Mouse (Mus musculus): ENCODE measurements around the gene Spop. TPM values are rescaled to one million over a fixed set of nuclear protein-coding genes. Genes with fewer than 3 reads are reported as not detected.

Gene Spop
- polyA plus RNA-seq, 1 experiment from 2014 or later: 126 TPM

DNA sequence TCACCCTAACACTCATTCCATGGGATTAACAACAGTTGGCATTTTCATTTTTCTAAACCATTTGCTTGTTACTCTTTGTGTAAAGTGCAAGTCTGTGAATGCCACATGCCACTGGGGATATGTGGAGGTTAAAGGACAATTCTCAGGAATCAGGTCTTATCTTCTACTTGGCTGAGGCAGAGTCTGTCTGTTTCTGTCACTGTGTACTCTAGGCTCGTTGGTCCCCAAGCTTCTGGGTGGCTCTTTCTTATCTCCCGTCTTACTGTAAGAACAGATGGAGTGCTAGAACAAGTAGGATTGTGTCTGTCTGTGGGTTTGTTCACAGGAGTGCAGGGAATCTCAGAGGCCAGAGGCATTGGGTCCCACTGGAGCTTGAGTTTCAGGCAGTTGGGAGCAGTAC is 17.5 kb downstream of the Spop start:
- H3K4me2 ChIP-seq: no peak overlapping the region

DNA sequence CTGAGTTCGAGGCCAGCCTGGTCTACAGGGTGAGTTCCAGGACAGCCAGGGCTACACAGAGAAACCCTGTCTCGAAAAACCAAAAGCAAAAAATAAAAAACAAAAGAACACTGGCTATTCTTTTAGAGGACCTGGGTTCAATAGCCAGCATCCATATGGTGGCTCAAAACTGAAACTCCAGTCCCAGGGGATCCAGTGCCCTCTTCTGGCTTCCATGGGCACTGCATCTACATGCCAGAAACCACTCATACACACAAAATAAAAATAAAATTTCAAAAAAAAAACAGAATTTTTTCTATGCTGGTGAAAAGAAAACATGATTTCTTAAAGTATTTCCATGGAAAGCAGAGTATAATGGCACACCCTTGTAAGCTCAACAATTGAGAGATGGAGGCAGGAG is 18.3 kb downstream of the Spop start:
- H3K9ac ChIP-seq: no peak overlapping the region
- no peak for ATAC-seq (replicated peaks; ENCODE audit: insufficient number of reproducible peaks, insufficient read depth, low FRiP score, low read depth)
- 94% methylated on average over 2 of the region's 2 CpGs for WGBS
- no peak overlapping the region for H3K27ac ChIP-seq
- no peaks in the 10 kb centered on the region for H3K27me3 ChIP-seq
- peaks cover 24% of the 10 kb centered on the region for H3K4me1 ChIP-seq (replicated peaks)
- H3K4me3 ChIP-seq: no peak overlapping the region
- no peaks in the 10 kb centered on the region for H3K9me3 ChIP-seq (replicated peaks)
- no peaks in the 10 kb centered on the region for H3K36me3 ChIP-seq
- no peak overlapping the region for H3K4me2 ChIP-seq

More for the DNA sequence above, 17.5 kb downstream of the Spop start:
- Histone ChIP-seq H3K9me3 (replicated peaks) (no peaks in the 10 kb centered on the region), H3K27ac (no peak overlapping the region), H3K4me3 (no peak overlapping the region), H3K4me1 (replicated peaks) (peaks cover 24% of the 10 kb centered on the region), H3K9ac (no peak overlapping the region), H3K27me3 (no peaks in the 10 kb centered on the region), H3K36me3 (no peaks in the 10 kb centered on the region)
- no peak for ATAC-seq (replicated peaks; ENCODE audit: insufficient number of reproducible peaks, insufficient read depth, low FRiP score, low read depth)
- 14% methylated on average over 2 of the region's 2 CpGs for WGBS

DNA sequence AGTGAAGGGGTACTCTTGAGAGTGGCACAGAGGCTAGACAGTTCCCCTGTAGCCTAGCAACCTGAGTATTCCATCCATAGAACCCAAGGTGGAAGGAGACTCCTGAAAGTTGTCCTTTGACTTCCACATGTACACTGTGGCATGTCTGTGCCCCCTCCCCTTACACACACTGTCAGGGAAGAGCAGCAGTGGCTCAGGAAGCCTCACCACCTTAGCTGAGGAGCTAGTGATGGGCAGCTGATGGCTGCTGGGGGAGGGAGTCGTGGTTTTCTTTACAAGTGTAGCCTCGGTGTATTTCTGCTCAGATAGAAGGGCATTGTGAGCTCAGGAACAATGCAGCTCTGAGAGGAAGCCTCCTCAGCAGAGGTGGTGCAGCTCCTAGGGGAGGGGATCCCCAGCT is 31.5 kb downstream of the Spop start:
- no peaks in the 10 kb centered on the region for H3K9me3 ChIP-seq (replicated peaks)
- H3K4me1 ChIP-seq (replicated peaks): peaks cover 8% of the 10 kb centered on the region
- H3K27ac ChIP-seq: no peak overlapping the region
- WGBS: 24% methylated on average over 2 of the region's 2 CpGs
- H3K9ac ChIP-seq: no peak overlapping the region
- no peak overlapping the region for H3K4me2 ChIP-seq
- no peaks in the 10 kb centered on the region for H3K27me3 ChIP-seq
- no peaks in the 10 kb centered on the region; the same call in 1 of the 2 replicates for H3K36me3 ChIP-seq
- H3K4me3 ChIP-seq: no peak overlapping the region
- ATAC-seq (replicated peaks; ENCODE audit: insufficient number of reproducible peaks, insufficient read depth, low FRiP score, low read depth): no peak

DNA sequence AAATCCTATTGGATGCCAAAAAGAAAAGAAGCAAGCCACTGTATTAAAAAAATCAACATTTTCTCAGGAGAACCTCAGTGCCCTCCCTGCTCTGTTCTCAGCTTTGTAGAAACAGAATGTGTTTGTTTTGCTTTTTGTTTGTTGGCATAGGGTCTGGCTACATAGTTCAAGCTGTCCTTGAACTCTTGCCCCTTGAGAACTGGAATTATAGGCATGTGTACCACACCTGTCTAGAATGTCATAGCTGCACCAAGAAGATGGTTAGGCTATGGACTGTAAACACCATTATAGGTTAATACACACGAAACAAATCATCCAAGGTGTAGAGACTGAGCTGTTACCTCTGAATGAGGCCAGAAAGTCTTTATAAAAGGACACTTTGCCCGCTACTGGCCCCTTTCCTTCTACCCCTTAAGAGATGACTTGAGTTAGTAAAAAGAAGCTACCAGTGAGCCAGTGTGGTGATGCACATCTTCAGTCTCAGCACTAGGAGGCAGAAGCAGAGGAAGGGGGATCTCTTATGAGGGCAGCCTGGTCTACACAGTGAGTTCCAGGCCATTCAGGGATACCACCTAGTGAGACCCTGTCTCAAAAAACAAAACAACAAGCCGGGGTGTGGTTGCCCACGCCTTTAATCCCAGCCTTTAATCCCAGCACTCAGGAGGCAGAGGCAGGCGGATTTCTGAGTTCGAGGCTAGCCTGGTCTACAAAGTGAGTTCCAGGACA is 32.9 kb downstream of the Spop start:
- H3K9me3 ChIP-seq (replicated peaks): no peaks in the 10 kb centered on the region
- H3K4me3 ChIP-seq: no peak overlapping the region
- H3K27ac ChIP-seq: no peak overlapping the region
- ATAC-seq (replicated peaks; ENCODE audit: insufficient number of reproducible peaks, insufficient read depth, low FRiP score, low read depth): no peak
- H3K4me2 ChIP-seq: no peak overlapping the region
- 95% methylated on average over 6 of the region's 6 CpGs for WGBS
- H3K9ac ChIP-seq: no peak overlapping the region
- H3K4me1 ChIP-seq (replicated peaks): peaks cover 8% of the 10 kb centered on the region
- H3K36me3 ChIP-seq: peaks cover 5% of the 10 kb centered on the region; the same call in 1 of the 2 replicates
- no peaks in the 10 kb centered on the region for H3K27me3 ChIP-seq

DNA sequence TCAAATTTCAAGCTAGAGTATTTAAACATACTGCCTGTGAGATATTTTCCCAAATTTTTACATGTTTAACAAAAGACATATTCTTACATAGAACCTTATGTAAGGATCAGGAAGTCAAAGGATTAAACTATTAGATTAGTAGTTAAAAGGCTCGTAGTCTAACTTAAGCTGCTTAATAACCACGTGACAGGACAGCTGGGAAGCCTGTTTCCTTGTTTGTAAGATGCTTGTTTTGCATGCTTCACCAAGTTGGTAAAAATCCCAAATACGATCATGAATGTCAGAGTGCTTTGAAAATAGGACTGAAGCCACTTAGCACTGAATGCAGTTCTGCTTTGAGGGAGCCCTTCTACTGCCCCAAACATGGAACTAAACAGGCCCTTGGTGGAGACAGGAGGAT is 34.5 kb downstream of the Spop start:
- peaks cover 5% of the 10 kb centered on the region; the same call in 1 of the 2 replicates for H3K36me3 ChIP-seq
- 84% methylated on average over 3 of the region's 3 CpGs for WGBS
- H3K4me2 ChIP-seq: no peak overlapping the region
- no peaks in the 10 kb centered on the region for H3K27me3 ChIP-seq
- no peak for ATAC-seq (replicated peaks; ENCODE audit: insufficient number of reproducible peaks, insufficient read depth, low FRiP score, low read depth)
- no peak overlapping the region for H3K4me3 ChIP-seq
- H3K9me3 ChIP-seq (replicated peaks): no peaks in the 10 kb centered on the region
- H3K27ac ChIP-seq: no peak overlapping the region
- no peak overlapping the region for H3K9ac ChIP-seq
- peaks cover 8% of the 10 kb centered on the region for H3K4me1 ChIP-seq (replicated peaks)

DNA sequence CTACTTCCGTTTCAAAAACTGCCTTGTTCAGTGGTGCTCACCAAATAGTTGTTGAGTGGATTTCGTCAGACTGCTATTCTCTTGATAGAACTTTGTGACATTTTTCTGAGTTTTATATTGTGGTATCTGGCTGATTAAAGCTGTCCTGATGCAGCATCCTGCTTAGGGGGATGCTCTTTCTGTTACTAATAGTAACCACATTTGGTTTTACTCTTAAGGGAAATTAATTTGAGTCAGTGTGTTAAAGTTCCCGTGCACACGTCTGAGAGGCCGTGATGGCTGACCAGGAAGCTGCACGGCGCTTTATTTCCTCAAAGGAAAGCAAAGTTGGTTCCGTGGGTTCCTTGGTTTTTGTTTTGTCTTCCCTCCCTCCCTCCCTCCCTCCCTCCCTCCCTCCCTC is 41.5 kb downstream of the Spop start:
- Histone ChIP-seq H3K27ac (no peak overlapping the region), H3K4me1 (replicated peaks) (0 out of 2 replicates have a peak, but pooled peaks cover 2% of the 10 kb centered on the region), H3K36me3 (peaks cover 8% of the 10 kb centered on the region; the same call in 1 of the 2 replicates), H3K27me3 (no peaks in the 10 kb centered on the region), H3K9ac (no peak overlapping the region), H3K4me2 (no peak overlapping the region), H3K4me3 (no peak overlapping the region), H3K9me3 (replicated peaks) (no peaks in the 10 kb centered on the region)
- no peak for ATAC-seq (replicated peaks; ENCODE audit: insufficient number of reproducible peaks, insufficient read depth, low FRiP score, low read depth)
- 78% methylated on average over 8 of the region's 8 CpGs for WGBS

DNA sequence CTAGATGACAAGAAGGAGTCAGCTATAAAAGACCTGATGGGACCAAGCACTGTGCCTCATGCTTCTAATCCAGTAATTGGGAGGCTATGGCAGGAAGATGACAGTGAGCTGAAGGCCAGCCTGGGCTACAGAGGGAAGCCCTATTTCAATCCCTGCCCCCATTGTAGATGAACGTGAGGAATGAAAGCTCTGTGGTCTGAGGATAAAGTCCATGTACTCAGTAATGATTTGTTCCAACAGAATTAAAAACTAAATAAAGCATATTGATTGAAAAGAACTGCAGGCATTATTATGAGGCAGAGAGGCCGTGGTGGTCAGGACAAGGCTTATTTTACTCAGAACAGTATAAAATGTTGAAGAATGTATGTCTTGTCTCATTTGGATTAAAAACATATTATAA is 47.0 kb downstream of the Spop start:
- no peak overlapping the region for H3K4me2 ChIP-seq
- H3K4me1 ChIP-seq (replicated peaks): 0 out of 2 replicates have a peak, but pooled peaks cover 2% of the 10 kb centered on the region
- no peaks in the 10 kb centered on the region for H3K27me3 ChIP-seq
- 93% methylated on average over 2 of the region's 2 CpGs for WGBS
- H3K9ac ChIP-seq: no peak overlapping the region
- no peaks in the 10 kb centered on the region; the same call in 1 of the 2 replicates for H3K36me3 ChIP-seq
- no peak overlapping the region for H3K27ac ChIP-seq
- no peak for ATAC-seq (replicated peaks; ENCODE audit: insufficient number of reproducible peaks, insufficient read depth, low FRiP score, low read depth)
- no peak overlapping the region for H3K4me3 ChIP-seq
- H3K9me3 ChIP-seq (replicated peaks): no peaks in the 10 kb centered on the region

DNA sequence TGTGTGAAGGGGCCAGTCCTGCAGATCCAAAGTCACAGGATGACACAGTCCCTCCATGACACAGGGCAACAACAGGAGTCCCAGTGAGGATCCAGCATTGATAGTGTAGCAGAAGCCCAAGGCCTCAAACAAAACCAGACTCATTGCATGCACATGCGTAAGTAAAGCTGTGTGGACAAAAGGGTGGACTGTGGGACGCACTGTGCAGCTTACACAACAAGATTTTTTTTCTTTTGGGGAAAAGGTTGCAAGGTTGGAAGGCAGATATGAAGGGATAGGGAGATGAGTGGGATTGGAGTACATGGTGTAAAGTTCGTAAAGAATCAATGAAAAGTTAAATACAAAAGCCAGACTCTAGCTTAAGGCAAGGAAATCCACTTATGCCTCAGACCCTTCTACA is 48.3 kb downstream of the Spop start:
- no peaks in the 10 kb centered on the region for H3K9me3 ChIP-seq (replicated peaks)
- WGBS: 94% methylated on average over 3 of the region's 3 CpGs
- H3K27ac ChIP-seq: no peak overlapping the region
- H3K4me1 ChIP-seq (replicated peaks): 0 out of 2 replicates have a peak, but pooled peaks cover 2% of the 10 kb centered on the region
- peaks cover 1% of the 10 kb centered on the region; the same call in 1 of the 2 replicates for H3K36me3 ChIP-seq
- no peak overlapping the region for H3K4me2 ChIP-seq
- no peak for ATAC-seq (replicated peaks; ENCODE audit: insufficient number of reproducible peaks, insufficient read depth, low FRiP score, low read depth)
- no peak overlapping the region for H3K4me3 ChIP-seq
- no peaks in the 10 kb centered on the region for H3K27me3 ChIP-seq
- H3K9ac ChIP-seq: no peak overlapping the region

DNA sequence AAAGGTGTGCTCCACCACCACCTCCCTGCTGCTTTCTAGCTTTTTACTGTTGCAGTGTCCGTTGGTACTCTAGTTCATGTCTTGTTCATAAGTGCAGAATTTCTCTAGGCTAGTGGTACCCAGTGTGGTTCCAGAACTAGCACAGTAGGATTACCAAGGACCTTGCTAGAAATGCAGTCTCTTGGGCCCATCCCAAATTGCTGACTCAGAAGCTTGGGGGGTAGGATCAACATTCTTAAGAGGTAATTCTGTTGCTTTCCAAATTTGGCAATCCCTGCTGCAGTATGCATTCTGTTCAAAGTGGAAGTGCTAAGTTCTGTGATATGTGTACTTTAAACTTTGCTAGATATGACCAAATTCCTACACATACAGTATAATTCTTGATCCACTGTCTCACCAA is 53.9 kb downstream of the Spop start:
- Histone ChIP-seq H3K4me2 (no peak overlapping the region), H3K27ac (no peak overlapping the region), H3K9ac (no peak overlapping the region), H3K36me3 (peaks cover 21% of the 10 kb centered on the region; the same call in 1 of the 2 replicates), H3K27me3 (no peaks in the 10 kb centered on the region), H3K4me1 (replicated peaks) (peaks cover 3% of the 10 kb centered on the region), H3K9me3 (replicated peaks) (no peaks in the 10 kb centered on the region), H3K4me3 (no peak overlapping the region)
- WGBS: 85% methylated on average over 1 of the region's 1 CpGs
- no peak for ATAC-seq (replicated peaks; ENCODE audit: insufficient number of reproducible peaks, insufficient read depth, low FRiP score, low read depth)

DNA sequence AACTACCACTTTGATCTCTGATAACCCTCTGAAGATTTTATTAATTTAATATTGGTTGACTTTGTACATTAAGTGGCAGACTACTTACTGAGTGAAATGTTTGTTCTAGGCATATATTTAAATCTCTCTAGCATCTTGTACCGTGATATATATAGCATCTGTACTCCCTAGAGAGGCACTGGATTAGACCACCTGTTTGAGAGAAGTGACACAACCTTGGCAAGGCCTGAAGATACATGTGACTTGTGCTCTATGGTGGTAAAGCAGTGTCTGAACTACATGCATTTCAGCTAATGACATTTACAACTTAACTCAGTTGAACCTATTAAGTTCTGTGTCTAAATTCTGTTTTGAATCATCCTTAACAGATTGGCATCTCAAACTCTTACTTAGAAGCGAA is 59.1 kb downstream of the Spop start:
- H3K4me2 ChIP-seq: no peak overlapping the region
- no peak overlapping the region for H3K4me3 ChIP-seq
- 65% methylated on average over 2 of the region's 2 CpGs for WGBS
- H3K4me1 ChIP-seq (replicated peaks): peaks cover 3% of the 10 kb centered on the region
- no peaks in the 10 kb centered on the region for H3K9me3 ChIP-seq (replicated peaks)
- H3K27ac ChIP-seq: no peak overlapping the region
- no peak overlapping the region for H3K9ac ChIP-seq
- H3K27me3 ChIP-seq: no peaks in the 10 kb centered on the region
- ATAC-seq (replicated peaks; ENCODE audit: insufficient number of reproducible peaks, insufficient read depth, low FRiP score, low read depth): no peak; the same call in 1 of the 2 replicates
- H3K36me3 ChIP-seq: peaks cover 34% of the 10 kb centered on the region

DNA sequence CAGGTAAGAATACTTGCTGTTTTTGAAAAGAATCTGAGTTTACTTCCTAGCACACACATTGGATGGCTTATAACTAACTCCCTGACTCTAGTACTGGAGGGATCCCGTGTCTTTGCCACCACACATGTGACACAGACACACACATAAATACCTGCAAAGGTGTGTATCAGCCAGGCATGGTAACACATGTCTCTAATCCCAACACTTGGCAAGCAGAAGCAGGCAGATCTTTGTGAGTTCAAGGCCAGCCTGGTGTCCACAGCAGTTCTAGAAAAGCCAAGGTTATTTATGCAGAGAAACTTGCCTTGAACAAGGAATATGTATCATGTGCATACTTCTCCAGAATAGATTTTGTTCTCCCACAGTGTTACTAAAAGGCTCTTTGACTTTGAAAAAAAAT is 59.6 kb downstream of the Spop start:
- ATAC-seq (replicated peaks; ENCODE audit: insufficient number of reproducible peaks, insufficient read depth, low FRiP score, low read depth): no peak
- Histone ChIP-seq H3K4me3 (no peak overlapping the region), H3K4me2 (no peak overlapping the region), H3K36me3 (peaks cover 34% of the 10 kb centered on the region), H3K9ac (no peak overlapping the region), H3K27me3 (no peaks in the 10 kb centered on the region), H3K9me3 (replicated peaks) (no peaks in the 10 kb centered on the region), H3K4me1 (replicated peaks) (peaks cover 3% of the 10 kb centered on the region), H3K27ac (no peak overlapping the region)
- 97% methylated on average over 1 of the region's 1 CpGs for WGBS

DNA sequence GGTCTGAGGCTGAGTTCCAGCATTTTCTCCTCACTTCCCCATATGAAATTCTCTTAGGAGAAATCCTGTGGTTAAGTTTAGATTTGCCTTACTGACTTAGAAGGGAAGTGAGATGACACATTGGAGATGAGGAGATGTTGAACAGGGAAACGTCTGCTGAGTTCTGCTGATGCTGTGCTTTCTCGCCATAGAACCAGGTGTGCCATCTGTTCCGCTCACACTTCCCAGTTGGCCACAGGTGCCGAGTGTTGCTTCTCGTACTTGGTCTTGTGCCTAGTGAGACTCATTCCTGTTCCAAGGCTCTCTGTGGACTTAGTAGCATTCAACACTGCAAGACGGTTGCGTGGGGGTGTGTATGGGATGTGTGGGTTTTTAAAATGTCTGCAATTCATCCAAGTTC is 62.4 kb downstream of the Spop start:
- Histone ChIP-seq H3K27me3 (no peaks in the 10 kb centered on the region), H3K4me3 (no peak overlapping the region), H3K4me1 (replicated peaks) (peaks cover 3% of the 10 kb centered on the region), H3K4me2 (no peak overlapping the region), H3K9me3 (replicated peaks) (no peaks in the 10 kb centered on the region), H3K27ac (no peak overlapping the region), H3K9ac (no peak overlapping the region), H3K36me3 (peaks cover 32% of the 10 kb centered on the region)
- no peak for ATAC-seq (replicated peaks; ENCODE audit: insufficient number of reproducible peaks, insufficient read depth, low FRiP score, low read depth)
- 82% methylated on average over 7 of the region's 7 CpGs for WGBS
